Mouse (Mus musculus): Measurements from ENCODE around the gene Cox17.

GRCm38 (mm10) chr16:38302367-38302766, 44.4 kb upstream of the Cox17 start:
- TF ChIP-seq CTCF (conservative IDR thresholded peaks at IDR 0.05; ENCODE audit: insufficient read depth, insufficient read length, low read depth, low read length) (no peak), POLR2A (IDR thresholded peaks at IDR 0.05; ENCODE audit: low read depth, low read length) (no peak)

All from kidney, adult 2 months (tissue).